Mouse (Mus musculus): Measurements from ENCODE around the gene Micu2.

DNA sequence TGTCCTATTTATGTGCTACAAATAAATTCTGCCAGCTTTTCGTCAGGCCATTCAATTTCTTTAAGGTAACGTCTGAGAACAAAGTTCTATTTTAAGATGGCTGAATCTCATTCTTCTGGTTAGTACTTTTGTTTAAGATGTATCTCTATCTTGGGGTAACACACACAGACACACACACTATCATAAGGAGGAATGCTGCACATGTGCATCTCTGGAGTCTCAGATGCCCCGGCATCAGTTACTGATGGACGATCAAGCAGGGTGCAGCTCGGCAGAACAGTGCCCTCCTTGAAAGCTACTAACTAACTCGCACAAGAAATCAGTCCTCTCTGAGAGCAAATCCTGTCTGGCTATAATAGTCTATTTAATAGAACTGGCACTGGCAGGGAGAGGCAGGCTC is 30.2 kb downstream of the Micu2 start:
- TF ChIP-seq NRF1 (IDR thresholded peaks at IDR 0.05; ENCODE audit: insufficient read depth, low read depth, low read length, poor library complexity, severe bottlenecking) = no peak
- no peak for TF ChIP-seq POLR2A (IDR thresholded peaks at IDR 0.05; ENCODE audit: control insufficient read depth in 1 of 2, insufficient read depth in 1 of 2, low read depth in 1 of 2, low read length in 2 of 2, poor library complexity in 1 of 2)
